Mouse (Mus musculus) G1E (cell line): Measurements from ENCODE around the gene Ccdc38.

Source experiments
- CTCF ChIP-seq: IDR thresholded peaks from 2 replicates; pipeline ENCODE4 v1.5.1; 2012; ENCODE audit warnings: low read depth, low read length, inconsistent platforms, mixed read lengths
- GATA1 ChIP-seq: IDR thresholded peaks from 2 replicates; pipeline ENCODE4 v1.6.1; 2012; ENCODE audit warnings: borderline replicate concordance, low read length, inconsistent platforms, mixed read lengths
- GATA2 ChIP-seq: IDR thresholded peaks from 2 replicates; pipeline ENCODE4 v1.6.1; 2012; ENCODE audit warnings: low read depth, low read length, inconsistent platforms, borderline replicate concordance
- POLR2AphosphoS5 ChIP-seq: IDR thresholded peaks from 2 replicates; pipeline ENCODE4 v1.6.1; 2012; ENCODE audit warnings: low read depth, low read length, inconsistent platforms; ENCODE audit not compliant: insufficient replicate concordance

DNA sequence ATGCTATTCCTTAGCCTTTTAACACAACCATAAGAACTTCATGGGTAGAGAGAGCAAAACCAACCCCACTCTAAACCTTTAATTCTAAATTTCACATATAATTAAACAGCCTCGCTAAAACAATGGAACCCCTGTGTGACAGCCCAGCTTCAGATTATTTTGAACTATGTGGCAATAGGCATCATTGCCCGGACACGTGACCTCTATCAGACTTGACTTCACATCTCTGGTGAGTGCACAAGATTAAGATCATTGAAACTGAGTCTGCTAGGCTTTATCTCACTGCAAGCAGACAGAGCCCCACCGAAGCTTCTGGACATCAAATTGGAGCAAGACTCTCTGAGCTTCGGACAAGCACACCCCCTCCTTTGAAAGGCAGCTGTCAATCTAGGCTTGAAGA lies 61.9 kb downstream of the Ccdc38 start:
- TF ChIP-seq CTCF (no peak), POLR2AphosphoS5 (no peak), GATA2 (no peak), GATA1 (no peak)
